Mouse (Mus musculus) small intestine, adult 2 months (tissue): ENCODE results near the gene Abhd16b. TPM values are rescaled to one million over a fixed set of nuclear protein-coding genes. Genes with fewer than 3 reads are reported as not detected.

Experiments
- H3K27ac ChIP-seq: fragments of 200-500 bp; 2 replicates; pipeline ENCODE4 v1.5.1; 2012; ENCODE audit warnings: low read depth, low read length, control low read depth, inconsistent platforms; ENCODE audit not compliant: insufficient read depth
- H3K27me3 ChIP-seq: fragments of 200-500 bp; 2 replicates; pipeline ENCODE4 v1.6.1; 2012; ENCODE audit warnings: mild to moderate bottlenecking, moderate library complexity, low read length, inconsistent platforms; ENCODE audit not compliant: control insufficient read depth, insufficient read depth
- H3K36me3 ChIP-seq: fragments of 200-500 bp; 2 replicates; pipeline ENCODE4 v1.6.1; 2012; ENCODE audit warnings: mild to moderate bottlenecking, low read length, control low read depth, inconsistent platforms; ENCODE audit not compliant: control insufficient read depth, insufficient read depth
- H3K4me1 ChIP-seq: fragments of 200-500 bp; 2 replicates; pipeline ENCODE4 v1.6.1; 2012; ENCODE audit warnings: low read length, inconsistent platforms, mixed read lengths; ENCODE audit not compliant: control insufficient read depth, insufficient read depth, insufficient read length
- H3K4me3 ChIP-seq: fragments of 200-500 bp; 2 replicates; pipeline ENCODE4 v1.5.1; 2012; ENCODE audit warnings: low read depth, mild to moderate bottlenecking, control low read depth, inconsistent platforms, low read length, moderate library complexity
- CTCF ChIP-seq: fragments of 200-500 bp; IDR thresholded peaks from 2 replicates; pipeline ENCODE4 v1.5.1; 2012; ENCODE audit warnings: low read depth, mild to moderate bottlenecking, control low read depth, inconsistent platforms, low read length, moderate library complexity, mixed read lengths; ENCODE audit not compliant: insufficient replicate concordance, insufficient read length; ENCODE audit errors: extremely low read depth
- POLR2A ChIP-seq: fragments of 200-500 bp; IDR thresholded peaks from 2 replicates; pipeline ENCODE4 v1.6.1; 2012; ENCODE audit warnings: low read depth, mild to moderate bottlenecking, control low read depth, inconsistent platforms, low read length, moderate library complexity
- WGBS: fragments of 180-500 bp; shearing (Covaris S2); methylation state at CpG from one replicate; pipeline ENCODE4 v1.1.7; 2018; 5-methylcytosine and 5-hydroxymethylcytosine counted together
- polyA plus RNA-seq: library from polyadenylated mRNA; depleted of rRNA; stranded (reverse); fragments of >200 nt; gene quantifications from 2 replicates; pipeline ENCODE4 v1.2.3, GENCODE M21; 2012; rRNA removed

Abhd16b gene
- polyA plus RNA-seq, 1 experiment = not detected

GRCm38 (mm10) chr2:181537444-181538047 lies 44.5 kb downstream of the Abhd16b start:
- Histone ChIP-seq H3K27me3 (no peaks in the 10 kb centered on the region), H3K36me3 (peaks cover 10% of the 10 kb centered on the region), H3K4me3 (no peak overlapping the region), H3K4me1 (no peaks in the 10 kb centered on the region), H3K27ac (no peak overlapping the region)
- TF ChIP-seq POLR2A (no peak), CTCF (no peak)
- 82% methylated on average over 2 of the region's 2 CpGs for WGBS

GRCm38 (mm10) chr2:181541761-181542380 lies 48.9 kb downstream of the Abhd16b start:
- H3K4me3 ChIP-seq = no peak overlapping the region
- H3K36me3 ChIP-seq = peaks cover 19% of the 10 kb centered on the region
- 71% methylated on average over 6 of the region's 6 CpGs for WGBS
- no peak for TF ChIP-seq CTCF
- TF ChIP-seq POLR2A = no peak
- H3K27me3 ChIP-seq = no peaks in the 10 kb centered on the region
- H3K4me1 ChIP-seq = no peaks in the 10 kb centered on the region
- no peak overlapping the region for H3K27ac ChIP-seq

Other genes starting within 250 kb of the Abhd16b start
- 14.0 and 29.1 TPM in 2 replicates for gene Gmeb2, start 205.2 kb upstream of the Abhd16b start, polyA plus RNA-seq
- gene Stmn3, start 178.7 kb upstream of the Abhd16b start, polyA plus RNA-seq = 0.90 and 1.3 TPM in 2 replicates
- 16.4 and 24.7 TPM in 2 replicates for gene Rtel1, start 173.5 kb upstream of the Abhd16b start, polyA plus RNA-seq
- gene Zgpat, start 128.3 kb upstream of the Abhd16b start, polyA plus RNA-seq = 15.7 and 20.7 TPM in 2 replicates
- gene Arfrp1, start 127.8 kb upstream of the Abhd16b start, polyA plus RNA-seq = 15.8 and 23.5 TPM in 2 replicates
- gene Lime1, start 113.1 kb upstream of the Abhd16b start, polyA plus RNA-seq = 53.5 and 89.8 TPM in 2 replicates
- gene Zbtb46, start 33.8 kb upstream of the Abhd16b start, polyA plus RNA-seq = 1.5 and 1.6 TPM in 2 replicates
- 14.6 and 27.3 TPM in 2 replicates for gene Tpd52l2, start 3.9 kb downstream of the Abhd16b start, polyA plus RNA-seq
- gene Dnajc5, start 27.3 kb downstream of the Abhd16b start, polyA plus RNA-seq = 20.6 and 48.2 TPM in 2 replicates
- gene Uckl1, start 91.7 kb downstream of the Abhd16b start, polyA plus RNA-seq = 96.9 and 149 TPM in 2 replicates
- gene Prpf6, start 98.7 kb downstream of the Abhd16b start, polyA plus RNA-seq = 4.9 and 10.4 TPM in 2 replicates
- gene Zfp512b, start 99.6 kb downstream of the Abhd16b start, polyA plus RNA-seq = 12.7 and 15.7 TPM in 2 replicates
- 13.6 and 26.0 TPM in 2 replicates for gene Samd10, start 106.0 kb downstream of the Abhd16b start, polyA plus RNA-seq
- gene Gm29797, start 163.8 kb downstream of the Abhd16b start, polyA plus RNA-seq = 0.29 and 0.42 TPM in 2 replicates
- 39.0 and 59.8 TPM in 2 replicates for gene Sox18, start 178.4 kb downstream of the Abhd16b start, polyA plus RNA-seq
- gene Tcea2, start 187.1 kb downstream of the Abhd16b start, polyA plus RNA-seq = 4.3 and 5.2 TPM in 2 replicates
- 19.9 and 24.1 TPM in 2 replicates for gene Rgs19, start 200.8 kb downstream of the Abhd16b start, polyA plus RNA-seq
- gene Lkaaear1, start 205.2 kb downstream of the Abhd16b start, polyA plus RNA-seq = not detected in 2 replicates
- gene Oprl1, start 221.8 kb downstream of the Abhd16b start, polyA plus RNA-seq = 0.11 and 0.19 TPM in 2 replicates